9 mouse cellular contexts compared by ENCODE assay signal in genomic region chr7:30012956-30013363, GRCm38 (mm10). TPM values are rescaled to one million over a fixed set of nuclear protein-coding genes. Genes with fewer than 3 reads are reported as not detected.
A peak's percentile ranks its signal among the peaks of the same experiment; 100 is the strongest.
DNase-seq lines count a peak whose midpoint lies in the region; ATAC-seq and TF ChIP-seq lines count a peak whose summit lies in the region.
"Had no signal": no experiment of that assay in that cellular context is flagged by ENCODE, and none has a peak within 500 bp of the region (broad histone marks: within the 10 kb centered on the region; RNA-seq: fewer than 3 reads in every experiment).

No protein-coding gene starts in this region.

- H3K27me3 ChIP-seq in G1E (ENCODE audit: insufficient read depth, low read length) = no peaks in the 10 kb centered on the region
- no peaks in the 10 kb centered on the region for H3K27me3 ChIP-seq in heart, embryonic 16.5 days (ENCODE audit: control insufficient read depth, insufficient read depth, low read length)
- H3K27me3 ChIP-seq: liver, embryonic 15.5 days had no signal

- DNase-seq in cerebellum, adult 11 months = peak; percentile 25
- peak; percentile 29 for DNase-seq in G1E (ENCODE audit: low spot score)
- peak; percentile 43 to 69 for DNase-seq in cerebellum, postnatal 25 days
- DNase-seq in kidney, postnatal 4 days = peak; percentile 52 to 64
- peak; percentile 52 for DNase-seq in lung, postnatal 14 days
- DNase-seq in right cerebral cortex, postnatal 36 days (ENCODE audit: low spot score in 2 of 2) = peak; percentile 40 to 53

- 0 out of 2 replicates have a peak, but pooled peaks have one; percentile 16 for TF ChIP-seq CTCF in G1E (IDR thresholded peaks at IDR 0.05; ENCODE audit: low read depth, low read length)

- WGBS in heart, embryonic 16.5 days = 79% methylated on average over 4 of the region's 4 CpGs

- H3K9ac ChIP-seq in heart, embryonic 16.5 days (ENCODE audit: low read length) = no peak overlapping the region
- H3K9ac ChIP-seq: liver, embryonic 15.5 days had no signal

- H3K9me3 ChIP-seq in G1E (replicated peaks) = no peaks in the 10 kb centered on the region
- no peaks in the 10 kb centered on the region for H3K9me3 ChIP-seq in heart, embryonic 16.5 days (replicated peaks; ENCODE audit: control insufficient read depth, low read length)
- H3K9me3 ChIP-seq: liver, embryonic 15.5 days had no signal

- ATAC-seq in cerebellum, adult (ENCODE audit: insufficient number of reproducible peaks, low FRiP score, low TSS enrichment) = no peak
- ATAC-seq in G1E (ENCODE audit: extremely low read depth, insufficient number of reproducible peaks, low FRiP score, poor library complexity, severe bottlenecking) = no peak
- ATAC-seq in heart, embryonic 16.5 days (replicated peaks; ENCODE audit: extremely low read depth, insufficient read depth, low FRiP score) = peak; percentile 41; the same call in 1 of the 2 replicates

- H3K27ac ChIP-seq in heart, embryonic 16.5 days (ENCODE audit: low read length) = no peak overlapping the region
- H3K27ac ChIP-seq: liver, embryonic 15.5 days had no signal

- H3K4me3 ChIP-seq in G1E (ENCODE audit: low read depth, low read length) = no peak overlapping the region
- no peak overlapping the region for H3K4me3 ChIP-seq in heart, embryonic 16.5 days (ENCODE audit: low read length)
- H3K4me3 ChIP-seq: liver, embryonic 15.5 days had no signal

- peaks cover 89% of the 10 kb centered on the region for H3K36me3 ChIP-seq in G1E (replicated peaks)
- H3K36me3 ChIP-seq in heart, embryonic 16.5 days (ENCODE audit: control insufficient read depth, insufficient read depth) = peaks cover 57% of the 10 kb centered on the region

- H3K4me2 ChIP-seq in heart, embryonic 16.5 days (ENCODE audit: low read depth, low read length) = no peak overlapping the region
- H3K4me2 ChIP-seq: liver, embryonic 15.5 days had no signal

- no peaks in the 10 kb centered on the region; the same call in 1 of the 2 replicates for H3K4me1 ChIP-seq in G1E (ENCODE audit: insufficient read depth, low read depth, low read length)
- no peaks in the 10 kb centered on the region for H3K4me1 ChIP-seq in heart, embryonic 16.5 days (ENCODE audit: control insufficient read depth, insufficient read depth, low read length)
- H3K4me1 ChIP-seq: liver, embryonic 15.5 days had no signal

RNA-seq across cellular contexts. Expression of gene Zfp568, which starts 29.2 kb away (rescaled TPM):
- total RNA-seq in G1E (2014; fragmentation: Nextera tagmentation) = 18.6 and 22.0 TPM in 2 replicates
- total RNA-seq in G1E (2017) = 24.4 and 26.2 TPM in 2 replicates
- 3.9 and 5.1 TPM in 2 replicates for polyA plus RNA-seq in G1E (2012)
- 16.0 and 18.4 TPM in 2 replicates for polyA plus RNA-seq in heart, embryonic 16.5 days (2015; fragmentation: Nextera tagmentation; extraction: Ambion mirVana)

RNA-seq across cellular contexts. Expression of gene Zfp14, which starts 38.2 kb away (rescaled TPM):
- total RNA-seq in G1E (2014; fragmentation: Nextera tagmentation) (not detected in 2 replicates), G1E (2017) (0.05 and 0.17 TPM in 2 replicates)
- polyA plus RNA-seq in G1E (2012) = not detected in 2 replicates
- 4.3 and 4.7 TPM in 2 replicates for polyA plus RNA-seq in heart, embryonic 16.5 days (2015; fragmentation: Nextera tagmentation; extraction: Ambion mirVana)

RNA-seq across cellular contexts. Expression of gene Zfp74, which starts 59.1 kb away (rescaled TPM):
- total RNA-seq in G1E (2014; fragmentation: Nextera tagmentation) (24.2 and 26.9 TPM in 2 replicates), G1E (2017) (5.6 and 7.8 TPM in 2 replicates)
- polyA plus RNA-seq in G1E (2012) = 9.8 and 13.7 TPM in 2 replicates
- polyA plus RNA-seq in heart, embryonic 16.5 days (2015; fragmentation: Nextera tagmentation; extraction: Ambion mirVana) = 8.2 and 8.3 TPM in 2 replicates

RNA-seq across cellular contexts. Expression of gene Zfp82, which starts 59.7 kb away (rescaled TPM):
- 2.7 and 5.9 TPM in 2 replicates for total RNA-seq in G1E (2014; fragmentation: Nextera tagmentation)
- 3.5 and 4.2 TPM in 2 replicates for total RNA-seq in G1E (2017)
- polyA plus RNA-seq in G1E (2012) = 0.17 and 0.25 TPM in 2 replicates
- 4.8 and 5.2 TPM in 2 replicates for polyA plus RNA-seq in heart, embryonic 16.5 days (2015; fragmentation: Nextera tagmentation; extraction: Ambion mirVana)
